Mouse (Mus musculus) ovary, adult 18-20 months (tissue): ENCODE data around the gene Fthl17b.
"Not testable (repeated sequence)": the region's sequence is repeated elsewhere in the genome, so short reads cannot be mapped to it uniquely, and the experiment has no call there.

ENCODE experiments used
- DNase-seq: peaks from one replicate; pipeline ENCODE4 v3.0.0; 2022; ENCODE audit warnings: low spot score, mixed read lengths

Gene Fthl17b

GRCm38 (mm10) chrX:8962875-8963274, at the start of gene Fthl17b:
Fthl17b (minus strand) TSS chrX:8962975.
- DNase-seq = not testable (repeated sequence)

DNA sequence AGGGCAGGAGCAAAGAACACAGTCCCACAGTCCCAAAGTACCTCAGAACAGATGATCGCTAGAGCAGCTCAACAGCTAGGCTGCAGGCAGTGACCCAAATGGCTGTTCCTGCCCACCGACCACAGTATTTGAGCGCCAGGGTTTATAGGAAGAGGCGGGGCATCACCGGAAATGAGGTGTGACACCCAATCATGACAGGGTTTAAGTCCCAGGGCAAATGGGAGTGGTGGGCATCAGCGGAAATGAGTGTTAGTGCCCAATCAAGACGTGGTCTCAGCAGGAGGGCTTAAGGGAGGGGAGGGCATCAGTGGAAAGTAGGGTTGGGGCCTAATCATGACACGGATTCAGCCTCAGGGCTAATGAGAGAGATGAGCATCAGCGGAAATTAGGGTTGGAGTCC, 23.9 kb upstream of the Fthl17b start, which contains the start of gene Fthl17d:
Gene Fthl17d (minus strand): TSS at position 101 of the 400 bp plus-strand sequence.
- not testable (repeated sequence) for DNase-seq

DNA sequence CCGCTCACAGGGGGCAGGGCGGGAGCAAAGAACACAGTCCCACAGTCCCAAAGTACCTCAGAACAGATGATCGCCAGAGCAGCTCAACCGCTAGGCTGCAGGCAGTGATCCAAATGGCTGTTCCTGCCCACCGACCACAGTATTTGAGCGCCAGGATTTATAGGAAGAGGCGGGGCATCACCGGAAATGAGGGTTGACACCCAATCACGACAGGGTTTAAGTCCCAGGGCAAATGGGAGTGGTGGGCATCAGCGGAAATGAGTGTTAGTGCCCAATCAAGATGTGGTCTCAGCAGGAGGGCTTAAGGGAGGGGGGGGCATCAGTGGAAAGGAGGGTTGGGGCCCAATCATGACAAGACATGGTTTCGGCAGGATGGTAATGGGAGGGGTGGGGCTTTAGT, 13.7 kb upstream of the Fthl17b start, which contains the start of gene Fthl17c:
Gene Fthl17c (minus strand): TSS at position 101 of the 400 bp plus-strand sequence.
- DNase-seq = not testable (repeated sequence)

DNA sequence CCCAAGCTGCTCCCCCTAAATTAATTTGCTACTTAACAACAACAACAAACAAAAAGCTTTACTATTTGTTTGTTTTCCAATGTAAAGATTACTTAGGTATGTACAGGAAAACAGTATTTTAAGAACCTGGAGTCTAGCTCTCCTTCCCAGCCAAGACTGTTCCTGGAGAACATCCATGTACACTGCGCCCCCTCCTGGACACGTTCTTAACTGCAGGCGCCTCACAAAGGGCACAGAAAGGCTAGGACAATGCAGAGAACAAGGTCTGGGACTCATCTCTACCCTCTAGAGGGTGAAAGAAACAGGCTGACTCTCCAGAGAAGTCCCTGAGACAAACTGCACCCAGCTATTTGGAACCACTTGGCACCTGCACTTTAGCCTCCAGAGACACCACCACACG, 1.8 kb upstream of the Fthl17b start:
- not testable (repeated sequence) for DNase-seq

- DNase-seq = peak; percentile 57
Observed at GRCm38 (mm10) chrX:8948130-8948805, 14.5 kb downstream of the Fthl17b start.

DNA sequence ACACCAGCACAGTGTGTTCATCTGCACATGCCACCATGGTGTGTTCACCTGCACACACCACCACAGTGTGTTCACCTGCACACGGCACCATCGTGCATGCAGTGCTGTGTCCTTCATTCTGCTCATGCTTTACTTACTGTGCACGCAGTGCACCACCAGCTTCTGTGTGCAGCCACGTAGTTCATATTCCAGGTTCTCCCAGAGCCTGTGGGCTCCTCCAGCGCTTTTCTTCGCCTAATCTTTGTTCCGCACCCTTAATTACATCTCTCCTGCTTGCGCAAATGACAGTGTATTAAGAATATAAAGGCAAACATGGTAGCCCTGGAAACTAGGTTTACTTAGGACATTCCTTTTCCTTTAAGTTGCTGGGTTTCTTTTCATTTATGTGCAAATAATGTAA, 18.7 kb downstream of the Fthl17b start:
- DNase-seq = no peak

GRCm38 (mm10) chrX:8927308-8927707, 35.5 kb downstream of the Fthl17b start:
- DNase-seq = no peak

DNA sequence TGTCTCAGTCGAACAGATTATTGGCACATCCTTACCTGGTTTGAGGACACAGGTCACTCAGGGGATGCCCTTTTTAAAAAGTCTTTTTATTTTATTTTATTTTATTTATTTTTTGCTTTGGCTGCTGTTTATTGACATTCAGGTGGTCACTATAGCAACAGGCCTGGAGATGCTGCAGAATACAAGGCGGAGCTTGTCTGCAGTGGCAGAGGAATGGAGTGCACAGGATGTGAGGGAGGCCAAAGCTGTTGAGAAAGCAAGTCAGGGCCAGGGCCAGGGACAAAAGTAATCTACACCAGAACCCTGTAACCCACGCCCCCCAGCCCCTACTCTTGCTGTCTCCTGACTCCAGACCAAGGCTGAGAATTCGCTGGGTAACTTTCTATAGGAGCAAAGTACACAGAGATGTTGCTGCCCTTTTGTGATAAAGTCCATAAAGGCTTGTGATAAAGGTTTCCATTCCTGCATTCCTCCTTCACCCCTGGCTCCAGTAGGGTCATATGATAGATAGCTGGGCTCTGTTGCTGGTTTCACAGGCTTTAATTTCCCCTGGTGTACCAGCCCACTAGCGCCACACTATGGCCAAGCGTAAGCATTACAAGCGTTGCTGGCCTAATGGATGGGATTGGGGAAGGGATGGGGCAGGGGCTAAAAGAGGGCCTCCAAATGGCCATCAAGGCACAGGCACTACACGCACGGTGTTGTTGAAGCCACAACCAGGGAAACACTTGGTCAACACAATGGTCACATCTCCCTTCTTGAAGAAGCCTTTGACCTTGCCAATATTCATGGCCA, 40.8 kb downstream of the Fthl17b start:
- no peak for DNase-seq

DNA sequence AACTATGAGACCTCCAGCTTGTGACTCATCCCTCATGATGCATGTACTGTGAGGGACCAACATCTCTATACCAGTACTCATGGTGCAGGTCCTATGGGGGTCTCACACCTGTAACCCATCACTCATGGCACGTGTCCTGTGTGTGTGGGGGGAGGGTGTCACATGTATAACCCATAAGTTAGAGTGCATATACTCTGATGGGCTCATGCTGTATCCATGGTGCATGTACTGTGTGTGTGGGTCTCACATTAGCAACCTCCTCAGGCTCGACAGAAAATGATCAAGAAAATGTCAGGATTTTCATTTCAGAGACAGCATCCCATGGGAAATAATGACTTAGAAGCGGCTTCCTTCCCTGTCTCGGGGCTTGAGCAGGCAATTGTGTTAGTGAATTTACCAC, 41.7 kb downstream of the Fthl17b start:
- no peak for DNase-seq
